Mouse (Mus musculus) liver, embryonic 11.5 days (tissue): ENCODE data around the gene Iqgap1. TPM values are rescaled to one million over a fixed set of nuclear protein-coding genes. Genes with fewer than 3 reads are reported as not detected.
"Not testable (repeated sequence)": the region's sequence is repeated elsewhere in the genome, so short reads cannot be mapped to it uniquely, and the experiment has no call there.

Experiments used
- ATAC-seq: fragments of 200-750 bp; cut with Nextera tagmentation; replicated peaks from 2 replicates; pipeline ENCODE4 v1.8.0; 2017; ENCODE audit warnings: moderate number of reproducible peaks, mild to moderate bottlenecking, moderate TSS enrichment, moderate library complexity; ENCODE audit not compliant: low FRiP score
- DNase-seq: peaks from one replicate; pipeline ENCODE4 v3.0.0-alpha.2; 2017; ENCODE audit warnings: low spot score
- H3K27ac ChIP-seq: fragments of 300-500 bp; sonication (generic); 2 replicates; pipeline ENCODE4 v1.5.1; 2014; ENCODE audit warnings: mild to moderate bottlenecking, low read depth, low read length, control low read depth
- H3K27me3 ChIP-seq: fragments of 300-500 bp; sonication (generic); replicated peaks from 2 replicates; pipeline ENCODE4 v1.6.1; 2014; ENCODE audit warnings: low read length, mixed read lengths; ENCODE audit not compliant: control insufficient read depth, insufficient read depth
- H3K36me3 ChIP-seq: fragments of 300-500 bp; sonication (generic); 2 replicates; pipeline ENCODE4 v1.6.1; 2014; ENCODE audit warnings: mild to moderate bottlenecking, low read length, moderate library complexity, mixed read lengths; ENCODE audit not compliant: control insufficient read depth, insufficient read depth
- H3K4me1 ChIP-seq: fragments of 300-500 bp; sonication (generic); replicated peaks from 2 replicates; pipeline ENCODE4 v1.6.1; 2014; ENCODE audit warnings: low read length, mixed read lengths; ENCODE audit not compliant: control insufficient read depth, insufficient read depth
- H3K4me2 ChIP-seq: fragments of 300-500 bp; sonication (generic); 2 replicates; pipeline ENCODE4 v1.6.1; 2014; ENCODE audit warnings: mild to moderate bottlenecking, control low read depth, moderate library complexity
- H3K4me3 ChIP-seq: fragments of 300-500 bp; sonication (generic); 2 replicates; pipeline ENCODE4 v1.5.1; 2014; ENCODE audit warnings: low read depth, low read length, control low read depth
- H3K9ac ChIP-seq: fragments of 300-500 bp; sonication (generic); 2 replicates; pipeline ENCODE4 v1.6.1; 2014; ENCODE audit warnings: low read depth, low read length, control low read depth
- H3K9me3 ChIP-seq: fragments of 300-500 bp; sonication (generic); 2 replicates; pipeline ENCODE4 v1.6.1; 2016; ENCODE audit warnings: low read length, inconsistent platforms, mixed read lengths; ENCODE audit not compliant: control insufficient read depth
- WGBS: fragments of 180-500 bp; shearing (Covaris S2); extraction: QIAGEN DNeasy Blood & Tissue Kit; methylation state at CpG from one replicate; pipeline ENCODE4 v1.1.7; 2014; 5-methylcytosine and 5-hydroxymethylcytosine counted together
- polyA plus RNA-seq: library from polyadenylated mRNA; unstranded; fragments of >200 nt; fragmentation: Nextera tagmentation; extraction: Ambion mirVana; gene quantifications from 2 replicates; pipeline ENCODE4 v1.2.1, GENCODE M21; 2014

Iqgap1 gene
- polyA plus RNA-seq, 1 experiment from 2014 or later, result 28.2 TPM

DNA sequence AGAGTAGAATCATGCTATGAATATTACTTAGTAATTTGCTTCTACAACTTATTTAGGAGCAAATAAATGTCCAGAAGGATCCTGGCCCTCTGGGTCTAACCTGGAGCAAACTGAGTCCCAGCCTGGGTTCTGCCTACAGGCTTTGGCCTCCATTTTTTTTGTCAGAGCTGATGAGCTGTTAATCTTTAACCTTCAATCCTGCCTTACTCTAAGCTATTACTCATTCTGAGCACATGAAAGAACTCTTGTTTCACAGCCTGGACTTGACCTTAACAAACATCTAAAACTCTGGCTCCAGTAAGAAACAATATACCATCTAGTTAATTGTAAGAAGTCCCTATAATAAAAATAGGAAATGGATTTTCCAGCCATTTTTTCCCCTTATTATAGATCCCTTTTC, 14.0 kb upstream of the Iqgap1 start:
- H3K9me3 ChIP-seq, result no peaks in the 10 kb centered on the region
- no peaks in the 10 kb centered on the region for H3K36me3 ChIP-seq
- no peaks in the 10 kb centered on the region for H3K4me1 ChIP-seq
- DNase-seq, result no peak
- H3K27ac ChIP-seq, result no peak overlapping the region
- H3K27me3 ChIP-seq, result no peaks in the 10 kb centered on the region
- no peak for ATAC-seq
- H3K4me2 ChIP-seq, result no peak overlapping the region
- no peak overlapping the region for H3K9ac ChIP-seq
- no peak overlapping the region for H3K4me3 ChIP-seq

DNA sequence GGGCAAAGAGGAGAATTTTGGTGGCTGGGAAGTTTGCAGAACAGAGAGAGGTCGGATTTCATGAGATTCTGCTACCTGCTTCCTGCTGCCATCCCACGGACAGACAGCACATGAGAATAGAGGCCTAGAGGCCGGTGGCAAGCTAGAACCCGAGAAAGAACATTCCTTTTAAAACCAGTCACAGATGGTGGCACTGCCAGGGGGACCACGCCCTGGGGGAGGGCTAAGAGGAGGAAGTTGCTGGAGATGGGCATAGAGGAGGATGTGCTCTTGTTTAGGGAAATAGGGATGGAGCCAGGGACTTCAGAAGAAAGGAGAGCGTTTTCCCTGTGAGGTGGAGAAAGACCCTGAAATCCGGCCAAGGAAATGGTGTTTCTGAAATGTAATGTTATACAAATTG, 12.5 kb upstream of the Iqgap1 start:
- Histone ChIP-seq H3K4me2 (no peak overlapping the region), H3K4me3 (no peak overlapping the region), H3K9me3 (no peaks in the 10 kb centered on the region), H3K27me3 (no peaks in the 10 kb centered on the region), H3K4me1 (peaks cover 3% of the 10 kb centered on the region; the same call in 1 of the 2 replicates), H3K36me3 (no peaks in the 10 kb centered on the region), H3K9ac (no peak overlapping the region), H3K27ac (no peak overlapping the region)
- ATAC-seq, result no peak
- no peak for DNase-seq
- WGBS, result 44% methylated on average over 7 of the region's 7 CpGs

DNA sequence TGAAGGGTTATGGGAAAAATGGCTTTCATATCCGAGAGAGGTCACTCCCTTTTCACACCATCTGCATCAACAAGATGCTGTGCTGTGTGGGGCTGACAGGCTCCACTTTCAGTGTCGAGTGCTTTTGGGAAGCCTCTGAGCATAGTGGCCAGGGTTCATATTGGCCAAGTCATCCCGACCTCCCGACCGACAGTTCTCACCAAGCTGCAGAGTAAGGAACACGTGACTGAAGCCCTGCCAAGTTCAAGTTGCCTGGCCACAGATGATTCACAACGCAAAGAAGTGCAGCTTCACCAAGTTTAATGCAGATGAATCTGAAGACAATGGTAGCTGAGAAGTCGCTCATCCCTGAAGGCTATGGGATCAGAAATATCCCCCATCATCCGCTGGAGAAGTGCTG, 12.0 kb upstream of the Iqgap1 start:
- no peak overlapping the region for H3K4me3 ChIP-seq
- H3K27ac ChIP-seq, result no peak overlapping the region
- no peaks in the 10 kb centered on the region for H3K36me3 ChIP-seq
- ATAC-seq (no peak), DNase-seq (no peak)
- H3K9ac ChIP-seq, result no peak overlapping the region
- H3K9me3 ChIP-seq, result no peaks in the 10 kb centered on the region
- H3K4me2 ChIP-seq, result no peak overlapping the region
- WGBS, result 49% methylated on average over 9 of the region's 9 CpGs
- H3K4me1 ChIP-seq, result peaks cover 3% of the 10 kb centered on the region; the same call in 1 of the 2 replicates
- no peaks in the 10 kb centered on the region for H3K27me3 ChIP-seq

DNA sequence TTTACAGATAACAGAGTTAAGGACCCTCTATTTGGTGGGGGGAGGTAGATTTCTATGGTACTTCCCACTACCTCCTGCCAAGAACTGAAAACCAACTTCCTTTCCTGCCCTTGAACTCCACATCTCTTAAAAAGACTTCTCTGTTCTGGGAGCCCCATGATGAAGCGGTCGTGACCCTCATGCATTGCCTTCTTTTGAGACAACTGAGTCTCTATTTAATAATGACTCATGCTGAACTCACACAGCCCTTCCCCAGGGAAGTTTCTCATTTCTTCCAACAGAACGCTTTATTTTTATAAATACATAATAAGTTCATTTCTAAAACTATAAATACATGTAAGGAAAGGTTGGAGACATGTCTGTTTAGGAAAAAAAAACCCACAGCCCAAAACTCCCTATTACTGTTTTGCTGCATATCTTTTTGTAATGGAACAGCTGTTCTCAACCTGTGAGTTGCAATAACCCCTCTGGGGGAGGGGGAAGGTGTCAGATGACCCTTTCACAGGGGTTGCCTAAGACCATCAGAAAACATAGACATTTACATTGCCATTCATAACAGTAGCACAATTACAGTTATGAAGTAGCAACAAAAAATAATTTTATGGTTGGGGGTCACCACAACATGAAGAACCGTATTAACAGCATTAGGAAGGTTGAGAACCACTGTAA, 10.3 kb upstream of the Iqgap1 start:
- Histone ChIP-seq H3K4me1 (peaks cover 3% of the 10 kb centered on the region; the same call in 1 of the 2 replicates), H3K9ac (no peak overlapping the region), H3K4me3 (no peak overlapping the region), H3K27ac (no peak overlapping the region), H3K9me3 (no peaks in the 10 kb centered on the region), H3K27me3 (no peaks in the 10 kb centered on the region), H3K4me2 (no peak overlapping the region), H3K36me3 (no peaks in the 10 kb centered on the region)
- DNase-seq, result no peak
- ATAC-seq, result no peak
- 74% methylated on average over 4 of the region's 4 CpGs for WGBS

DNA sequence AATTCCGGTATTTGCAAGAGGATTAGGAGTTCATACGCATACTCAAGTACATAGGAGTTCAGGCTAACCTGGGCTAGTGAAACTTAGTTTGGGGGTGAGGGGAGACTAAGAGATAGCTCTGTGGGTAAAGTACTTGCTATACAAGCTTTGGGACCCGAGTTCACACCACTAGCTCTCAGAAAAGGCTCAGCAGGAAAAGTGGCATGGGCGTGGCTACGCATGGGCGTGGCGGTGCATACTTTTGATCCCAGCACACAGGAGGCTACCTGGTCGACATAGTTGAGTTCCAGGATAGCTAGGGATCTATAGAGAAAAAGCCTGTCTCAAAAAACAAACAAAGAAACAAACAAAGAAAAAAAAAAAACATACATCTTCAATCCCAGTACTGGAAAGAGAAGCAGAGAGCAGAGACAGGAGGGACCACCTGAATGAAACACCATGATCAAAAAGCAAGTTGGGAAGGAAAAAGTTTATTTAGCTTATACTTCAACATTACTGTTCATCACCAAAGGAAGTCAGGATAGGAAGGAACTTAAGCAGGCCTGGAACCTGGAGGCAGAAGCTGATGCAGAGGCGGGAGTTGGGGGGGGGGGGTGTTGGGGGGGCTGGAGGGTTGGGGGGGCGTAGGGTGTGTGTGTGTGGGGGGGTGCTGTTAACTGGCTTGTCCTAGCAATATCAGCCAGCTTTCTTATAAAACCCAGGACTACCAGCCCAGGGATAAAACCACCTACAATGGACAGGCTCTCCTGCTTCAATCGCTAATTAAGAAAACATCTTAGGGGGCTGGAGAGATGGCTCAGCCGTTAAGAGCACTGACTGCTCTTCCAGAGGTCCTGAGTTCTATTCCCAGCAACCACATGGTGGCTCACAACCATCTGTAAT, 8.1 kb upstream of the Iqgap1 start:
- H3K4me2 ChIP-seq, result peak overlapping the region; percentile 43
- H3K4me3 ChIP-seq, result peak overlapping the region; percentile 20; the same call in 1 of the 2 replicates
- H3K27me3 ChIP-seq, result no peaks in the 10 kb centered on the region
- ATAC-seq (0 out of 2 replicates have a peak, but pooled peaks have one; percentile 18), DNase-seq (no peak)
- 36% methylated on average over 12 of the region's 12 CpGs for WGBS
- no peak overlapping the region for H3K27ac ChIP-seq
- H3K4me1 ChIP-seq, result peaks cover 3% of the 10 kb centered on the region; the same call in 1 of the 2 replicates
- H3K9me3 ChIP-seq, result no peaks in the 10 kb centered on the region
- no peaks in the 10 kb centered on the region for H3K36me3 ChIP-seq
- no peak overlapping the region for H3K9ac ChIP-seq

DNA sequence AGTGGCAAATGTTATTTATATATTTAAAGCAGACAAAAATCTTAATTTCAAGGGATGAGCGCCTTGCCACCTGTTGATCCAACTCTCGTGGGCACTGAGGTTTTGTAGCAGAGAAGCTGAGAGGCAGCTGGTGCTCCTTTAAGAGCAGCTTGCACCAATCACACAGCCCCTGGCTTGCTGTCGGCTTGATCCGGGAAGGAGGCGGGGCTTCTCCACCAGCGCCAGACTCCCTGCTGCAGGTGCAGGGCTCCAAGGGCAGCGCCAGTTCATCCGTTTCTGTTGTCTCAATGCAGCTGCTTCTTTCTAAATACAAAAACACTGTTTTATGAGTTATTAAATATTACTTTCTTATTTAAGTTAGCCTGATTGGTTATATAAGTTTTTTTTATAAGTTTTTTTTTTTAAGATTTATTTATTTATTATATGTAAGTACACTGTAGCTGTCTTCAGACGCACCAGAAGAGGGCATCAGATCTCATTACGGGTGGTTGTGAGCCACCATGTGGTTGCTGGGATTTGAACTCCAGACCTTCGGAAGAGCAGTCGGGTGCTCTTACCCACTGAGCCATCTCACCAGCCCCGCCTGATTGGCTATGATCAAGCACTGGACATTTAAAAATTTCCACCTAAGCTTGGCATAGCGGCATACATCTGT, 7.3 kb upstream of the Iqgap1 start:
- Histone ChIP-seq H3K4me2 (peak overlapping the region; percentile 43), H3K4me3 (peak overlapping the region; percentile 20; the same call in 1 of the 2 replicates)
- DNase-seq, result peak; percentile 54
- H3K27me3 ChIP-seq, H3K9ac ChIP-seq, H3K27ac ChIP-seq, H3K36me3 ChIP-seq, H3K9me3 ChIP-seq, H3K4me1 ChIP-seq: not testable (repeated sequence)
- ATAC-seq, result peak; percentile 76
- WGBS, result 13% methylated on average over 13 of the region's 14 CpGs

DNA sequence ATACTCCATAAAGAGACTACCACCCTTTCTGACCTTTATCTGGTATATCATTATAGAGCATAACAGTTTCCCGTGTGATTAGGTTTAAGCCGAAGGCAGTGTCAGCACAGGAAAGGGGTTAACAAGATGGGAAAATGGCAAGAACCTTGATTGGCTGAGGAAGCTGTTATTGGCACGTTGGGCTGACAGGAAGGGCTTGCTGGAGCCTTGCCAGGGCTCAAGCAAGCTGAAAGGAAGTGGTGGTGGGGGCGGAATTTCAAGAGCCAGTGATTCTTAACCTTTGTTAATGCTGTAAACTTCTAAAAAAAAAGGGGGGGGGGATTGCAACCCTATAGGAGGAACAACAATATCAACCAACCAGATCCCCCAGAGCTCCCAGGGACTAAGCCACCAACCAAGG, 6.4 kb upstream of the Iqgap1 start:
- H3K27me3 ChIP-seq, result no peaks in the 10 kb centered on the region
- H3K9ac ChIP-seq, result no peak overlapping the region
- no peak for DNase-seq
- H3K4me3 ChIP-seq, result no peak overlapping the region
- no peaks in the 10 kb centered on the region for H3K9me3 ChIP-seq
- H3K4me2 ChIP-seq, result no peak overlapping the region
- WGBS, result 31% methylated on average over 4 of the region's 4 CpGs
- ATAC-seq, result no peak
- H3K27ac ChIP-seq, result no peak overlapping the region
- H3K4me1 ChIP-seq, result peaks cover 3% of the 10 kb centered on the region; the same call in 1 of the 2 replicates
- H3K36me3 ChIP-seq, result no peaks in the 10 kb centered on the region

DNA sequence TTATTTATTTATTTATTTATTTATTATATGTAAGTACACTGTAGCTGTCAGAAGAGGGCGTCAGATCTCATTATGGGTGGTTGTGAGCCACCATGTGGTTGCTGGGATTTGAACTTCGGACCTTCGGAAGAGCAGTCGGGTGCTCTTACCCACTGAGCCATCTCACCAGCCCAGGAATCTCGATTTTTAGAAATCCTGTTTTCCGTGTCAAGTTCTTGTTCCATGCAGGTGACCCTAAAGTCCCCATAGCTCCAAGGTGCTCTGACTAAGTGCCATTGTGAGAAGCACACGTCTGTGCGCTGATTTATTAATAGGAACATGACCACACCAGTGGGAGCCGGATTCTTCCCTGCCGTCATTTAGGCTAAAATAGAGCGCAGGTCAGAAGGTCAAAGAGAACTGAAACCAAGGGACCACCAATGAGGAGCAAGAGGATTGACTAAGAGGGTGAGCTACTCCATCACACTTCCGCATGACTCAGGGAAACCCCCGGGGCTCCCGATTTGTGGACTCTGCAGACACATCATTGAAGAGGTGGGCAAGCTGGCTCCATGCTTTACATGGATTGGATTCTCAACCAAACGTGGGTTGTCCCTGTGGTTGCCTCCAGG, 4.5 kb upstream of the Iqgap1 start:
- Histone ChIP-seq H3K36me3 (no peaks in the 10 kb centered on the region), H3K4me1 (peaks cover 3% of the 10 kb centered on the region; the same call in 1 of the 2 replicates), H3K27ac (no peak overlapping the region), H3K9ac (no peak overlapping the region), H3K9me3 (no peaks in the 10 kb centered on the region), H3K4me2 (no peak overlapping the region), H3K4me3 (no peak overlapping the region), H3K27me3 (no peaks in the 10 kb centered on the region)
- DNase-seq (no peak), ATAC-seq (no peak)
- WGBS, result 74% methylated on average over 15 of the region's 15 CpGs
